Mouse (Mus musculus): ENCODE measurements at regions not wholly inside any gene's neighbourhood (a gene's known extent, or its start where the extent isn't known, plus 50 kb on each side); places are given as distances from the start of the nearest gene placed in this dataset.

- no peak for DNase-seq (ENCODE audit: extremely low spot score in 1 of 2, low spot score in 2 of 2)
- TF ChIP-seq CTCF (IDR thresholded peaks at IDR 0.05) = no peak
- Histone ChIP-seq H3K4me3 (no peak overlapping the region), H3K27ac (no peak overlapping the region)
- intact Hi-C loops (cut with DNase I) = no loop called here
Measured at GRCm38 (mm10) chr1:71964450-71965126, 247.5 kb downstream of the Mreg start.

DNA sequence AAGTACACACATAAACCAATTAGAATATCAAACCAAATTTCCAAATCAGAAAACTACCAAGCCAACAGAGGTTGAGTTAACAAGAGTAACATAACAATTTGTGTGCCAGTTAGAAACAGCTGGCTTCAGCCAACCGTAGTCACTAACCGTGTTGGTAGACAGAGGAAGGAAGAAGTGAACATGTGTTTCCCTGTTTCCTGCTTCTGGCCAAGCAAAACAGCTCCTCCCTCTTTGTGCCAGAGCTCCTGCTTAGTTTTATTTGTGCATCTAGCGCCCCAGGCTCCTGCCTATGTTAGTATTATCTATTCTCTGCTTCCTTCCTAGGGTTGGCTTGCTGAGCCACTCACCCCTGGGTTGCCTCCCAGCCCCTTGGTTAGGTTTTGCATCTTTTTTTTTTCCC is 255.2 kb downstream of the Mreg start:
- H3K27ac ChIP-seq = no peak overlapping the region
- TF ChIP-seq CTCF (IDR thresholded peaks at IDR 0.05) = no peak
- DNase-seq (ENCODE audit: extremely low spot score in 1 of 2, low spot score in 2 of 2) = no peak
- no peak overlapping the region for H3K4me3 ChIP-seq
- intact Hi-C loops (cut with DNase I) = no loop called here

GRCm38 (mm10) chr1:71955331-71955730 is 256.8 kb downstream of the Mreg start:
- H3K4me3 ChIP-seq = no peak overlapping the region
- no peak overlapping the region for H3K27ac ChIP-seq
- TF ChIP-seq CTCF (IDR thresholded peaks at IDR 0.05) = no peak
- intact Hi-C loops (cut with DNase I) = no loop called here
- DNase-seq (ENCODE audit: extremely low spot score in 1 of 2, low spot score in 2 of 2) = no peak

DNA sequence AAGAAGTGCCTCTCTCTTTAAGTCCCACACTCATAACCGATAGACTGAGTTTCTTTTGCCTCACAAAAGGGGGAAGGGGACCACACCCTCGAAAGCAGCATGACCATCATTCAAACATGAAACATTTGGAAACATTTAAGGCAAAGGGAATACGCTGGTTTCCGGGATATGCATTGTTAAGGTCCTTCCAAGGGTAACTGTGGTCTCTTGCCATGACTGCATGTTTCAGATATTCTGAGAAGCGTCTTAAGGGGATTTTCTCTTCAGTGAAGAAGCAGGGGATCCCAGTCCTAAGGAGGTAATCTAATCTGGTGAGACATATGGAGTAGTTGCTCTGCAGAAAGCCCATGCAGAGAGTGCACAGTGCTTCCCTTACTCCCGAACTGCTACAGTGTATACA is 258.8 kb downstream of the Mreg start:
- DNase-seq (ENCODE audit: extremely low spot score in 1 of 2, low spot score in 2 of 2) = no peak
- no peak for TF ChIP-seq CTCF (IDR thresholded peaks at IDR 0.05)
- intact Hi-C loops (cut with DNase I) = no loop called here
- Histone ChIP-seq H3K4me3 (no peak overlapping the region), H3K27ac (no peak overlapping the region)

- no peak for DNase-seq (ENCODE audit: extremely low spot score in 1 of 2, low spot score in 2 of 2)
- intact Hi-C loops (cut with DNase I) = no loop called here
Measured at GRCm38 (mm10) chr1:71949549-71949948, 262.6 kb downstream of the Mreg start.

GRCm38 (mm10) chr1:71948686-71949085 is 263.4 kb downstream of the Mreg start:
- no peak overlapping the region for H3K4me3 ChIP-seq
- DNase-seq (ENCODE audit: extremely low spot score in 1 of 2, low spot score in 2 of 2) = no peak
- TF ChIP-seq CTCF (IDR thresholded peaks at IDR 0.05) = no peak
- H3K27ac ChIP-seq = no peak overlapping the region
- intact Hi-C loops (cut with DNase I) = no loop called here

More at GRCm38 (mm10) chr1:71949549-71949948, 262.6 kb downstream of the Mreg start:
- Histone ChIP-seq H3K27ac (no peak overlapping the region), H3K4me3 (no peak overlapping the region)
- no peak for TF ChIP-seq CTCF (IDR thresholded peaks at IDR 0.05)

DNA sequence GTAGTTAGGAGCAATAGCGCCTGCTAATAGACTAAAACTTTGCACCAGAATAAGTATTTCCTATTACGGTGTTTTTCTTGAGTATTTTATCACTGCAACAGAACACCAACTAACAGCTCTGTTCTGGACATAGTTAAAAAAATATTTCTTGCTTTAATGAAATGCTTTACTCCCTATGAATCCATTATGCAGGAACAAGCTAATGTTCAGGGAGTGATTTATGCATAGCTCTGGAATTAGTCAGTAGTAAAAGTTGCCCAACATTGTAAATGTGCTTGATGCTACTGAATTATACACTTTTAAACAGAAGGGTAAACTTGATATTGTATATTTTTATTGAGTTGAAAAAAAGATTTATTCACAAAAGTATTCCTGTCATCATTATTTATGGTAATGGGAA is 264.6 kb downstream of the Mreg start:
- no peak overlapping the region for H3K4me3 ChIP-seq
- no peak overlapping the region for H3K27ac ChIP-seq
- intact Hi-C loops (cut with DNase I) = no loop called here
- DNase-seq (ENCODE audit: extremely low spot score in 1 of 2, low spot score in 2 of 2) = no peak
- no peak for TF ChIP-seq CTCF (IDR thresholded peaks at IDR 0.05)

DNA sequence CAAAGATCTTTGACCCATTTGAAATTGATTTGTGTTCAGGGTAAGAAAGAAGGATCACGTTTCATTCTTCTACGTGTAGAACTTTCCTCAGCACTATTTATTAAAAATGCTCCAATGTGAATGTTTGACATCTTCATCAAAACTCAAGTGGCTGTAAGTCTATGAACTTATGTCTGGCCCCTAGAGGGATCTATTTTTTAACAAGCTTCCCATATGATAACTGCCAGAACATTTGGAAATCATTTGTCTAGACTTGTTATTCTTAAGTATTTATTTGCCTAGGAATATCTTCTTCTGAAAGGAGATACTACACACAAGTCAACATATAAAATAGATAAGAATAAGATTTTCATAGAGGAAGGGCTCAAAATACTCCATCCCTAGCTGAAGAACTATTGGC is 265.2 kb downstream of the Mreg start:
- Histone ChIP-seq H3K27ac (no peak overlapping the region), H3K4me3 (no peak overlapping the region)
- no peak for DNase-seq (ENCODE audit: extremely low spot score in 1 of 2, low spot score in 2 of 2)
- no peak for TF ChIP-seq CTCF (IDR thresholded peaks at IDR 0.05)
- intact Hi-C loops (cut with DNase I) = no loop called here

DNA sequence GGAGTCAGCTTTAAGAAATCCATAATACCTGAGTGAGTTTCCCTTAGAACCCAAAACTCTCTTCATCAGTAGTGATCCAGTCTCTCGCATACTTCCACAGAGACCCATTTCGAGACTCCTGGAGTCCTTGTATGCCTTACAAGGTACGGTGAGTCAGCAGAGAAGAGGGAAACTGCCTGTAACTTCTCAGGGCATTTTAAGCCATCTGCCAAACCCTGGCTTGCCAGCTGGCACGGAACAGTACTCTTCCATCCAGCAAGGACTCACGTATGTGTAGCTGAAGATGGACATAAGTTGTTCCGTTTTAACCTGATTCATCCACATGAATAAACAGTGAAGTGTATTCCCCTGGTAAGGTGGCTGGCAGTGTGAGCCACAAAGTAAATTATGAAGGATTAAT is 267.0 kb downstream of the Mreg start:
- intact Hi-C loops (cut with DNase I) = no loop called here
- peak in 1 of 2 experiments; percentile 33 for DNase-seq (ENCODE audit: extremely low spot score in 1 of 2, low spot score in 2 of 2)

GRCm38 (mm10) chr1:71944531-71944930 is 267.6 kb downstream of the Mreg start:
- intact Hi-C loops (cut with DNase I) = no loop called here
- no peak for TF ChIP-seq CTCF (IDR thresholded peaks at IDR 0.05)
- Histone ChIP-seq H3K27ac (no peak overlapping the region), H3K4me3 (no peak overlapping the region)
- no peak for DNase-seq (ENCODE audit: extremely low spot score in 1 of 2, low spot score in 2 of 2)

More for the DNA sequence above, 267.0 kb downstream of the Mreg start:
- H3K4me3 ChIP-seq = no peak overlapping the region
- TF ChIP-seq CTCF (IDR thresholded peaks at IDR 0.05) = no peak
- no peak overlapping the region for H3K27ac ChIP-seq

DNA sequence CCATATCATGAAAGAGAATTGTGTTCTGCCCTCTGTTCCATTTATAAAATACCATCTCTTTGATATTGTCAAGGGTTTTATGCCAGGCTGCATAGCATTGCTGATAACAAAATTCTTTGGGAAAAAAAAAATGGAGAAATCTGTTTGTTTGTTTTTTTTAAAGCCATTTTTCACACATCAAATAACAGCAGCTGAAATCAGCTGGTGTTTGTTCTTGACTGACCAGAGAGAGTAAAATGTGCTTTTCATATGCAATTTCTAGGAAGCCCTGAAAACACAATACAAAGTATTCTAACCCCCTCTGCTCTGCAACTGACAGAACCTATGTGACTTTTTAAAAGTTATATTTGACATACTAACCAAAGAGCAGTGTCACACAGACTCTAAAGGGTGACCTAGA is 270.0 kb downstream of the Mreg start:
- no peak overlapping the region for H3K27ac ChIP-seq
- H3K4me3 ChIP-seq = no peak overlapping the region
- intact Hi-C loops (cut with DNase I) = no loop called here
- no peak for TF ChIP-seq CTCF (IDR thresholded peaks at IDR 0.05)
- no peak for DNase-seq (ENCODE audit: extremely low spot score in 1 of 2, low spot score in 2 of 2)

DNA sequence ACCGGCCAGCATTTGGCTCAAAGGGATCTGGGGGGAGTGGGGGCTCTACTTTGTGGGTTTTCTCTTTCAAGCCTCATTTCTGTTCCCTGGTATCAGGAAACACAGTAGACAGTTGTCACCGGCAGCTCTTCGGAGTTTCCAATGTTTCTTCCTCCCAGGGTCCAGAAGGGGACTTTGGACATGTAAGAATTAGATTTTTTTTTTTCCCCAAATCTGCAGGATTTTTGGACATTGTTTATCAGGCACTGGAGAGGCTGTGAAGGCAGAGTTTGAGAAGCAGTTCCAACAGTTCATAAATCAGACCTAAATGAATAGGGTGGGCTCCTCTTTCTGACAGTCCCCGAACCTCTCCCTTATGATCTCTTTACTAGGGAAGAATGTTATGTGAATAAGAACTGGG is 270.4 kb downstream of the Mreg start:
- Histone ChIP-seq H3K4me3 (no peak overlapping the region), H3K27ac (no peak overlapping the region)
- intact Hi-C loops (cut with DNase I) = no loop called here
- DNase-seq (ENCODE audit: extremely low spot score in 1 of 2, low spot score in 2 of 2) = no peak
- TF ChIP-seq CTCF (IDR thresholded peaks at IDR 0.05) = no peak

- no peak for DNase-seq (ENCODE audit: extremely low spot score in 1 of 2, low spot score in 2 of 2)
- intact Hi-C loops (cut with DNase I) = no loop called here
- no peak for TF ChIP-seq CTCF (IDR thresholded peaks at IDR 0.05)
- Histone ChIP-seq H3K27ac (no peak overlapping the region), H3K4me3 (no peak overlapping the region)
Measured at GRCm38 (mm10) chr1:71940900-71941299, 271.2 kb downstream of the Mreg start.
